Mouse (Mus musculus) kidney, postnatal 0 days (tissue): Measurements from ENCODE around the gene Prr18. TPM values are rescaled to one million over a fixed set of nuclear protein-coding genes. Genes with fewer than 3 reads are reported as not detected.
A peak's percentile ranks its signal among the peaks of the same experiment; 100 is the strongest.

Source experiments
- ATAC-seq: fragments of 200-750 bp; cut with Nextera tagmentation; replicated peaks from 2 replicates; pipeline ENCODE4 v1.8.0; 2017; ENCODE audit warnings: low read depth, moderate number of reproducible peaks, moderate TSS enrichment, moderate library complexity; ENCODE audit not compliant: low FRiP score
- DNase-seq: peaks from one replicate; pipeline ENCODE4 v3.0.0-alpha.2; 2016; ENCODE audit warnings: low spot score
- H3K27ac ChIP-seq: fragments of 300-500 bp; sonication (generic); 2 replicates; pipeline ENCODE4 v1.5.1; 2014; ENCODE audit warnings: mild to moderate bottlenecking
- H3K27me3 ChIP-seq: fragments of 300-500 bp; sonication (generic); 2 replicates; pipeline ENCODE4 v1.6.1; 2014; ENCODE audit warnings: low read length, mixed read lengths; ENCODE audit not compliant: insufficient read depth
- H3K36me3 ChIP-seq: fragments of 300-500 bp; sonication (generic); 2 replicates; pipeline ENCODE4 v1.6.1; 2014; ENCODE audit warnings: low read length, mixed read lengths; ENCODE audit not compliant: insufficient read depth
- H3K4me1 ChIP-seq: fragments of 300-500 bp; sonication (generic); replicated peaks from 2 replicates; pipeline ENCODE4 v1.6.1; 2014; ENCODE audit warnings: antibody characterized with exemption, low read length, mixed read lengths; ENCODE audit not compliant: insufficient read depth
- H3K4me2 ChIP-seq: fragments of 300-500 bp; sonication (generic); 2 replicates; pipeline ENCODE4 v1.6.1; 2014; ENCODE audit warnings: mild to moderate bottlenecking, low read length, moderate library complexity, mixed read lengths
- H3K4me3 ChIP-seq: fragments of 300-500 bp; sonication (generic); replicated peaks from 2 replicates; pipeline ENCODE4 v1.5.1; 2014; ENCODE audit warnings: low read depth, low read length
- H3K9ac ChIP-seq: fragments of 300-500 bp; sonication (generic); 2 replicates; pipeline ENCODE4 v1.6.1; 2014; ENCODE audit warnings: low read depth, low read length
- H3K9me3 ChIP-seq: fragments of 300-500 bp; sonication (generic); replicated peaks from 2 replicates; pipeline ENCODE4 v1.6.1; 2016; ENCODE audit warnings: low read length, inconsistent platforms, mixed read lengths
- CTCF ChIP-seq: IDR thresholded peaks from 2 replicates; pipeline ENCODE4 v1.5.1; 2016; ENCODE audit warnings: antibody characterized with exemption, low read depth, mild to moderate bottlenecking, moderate library complexity
- WGBS: fragments of 180-500 bp; shearing (Covaris S2); extraction: QIAGEN DNeasy Blood & Tissue Kit; methylation state at CpG from one replicate; pipeline ENCODE4 v1.1.7; 2014; 5-methylcytosine and 5-hydroxymethylcytosine counted together
- polyA plus RNA-seq: library from polyadenylated mRNA; unstranded; fragments of >200 nt; fragmentation: Nextera tagmentation; extraction: Ambion mirVana; gene quantifications from 2 replicates; pipeline ENCODE4 v1.2.1, GENCODE M21; 2015

Gene Prr18
- polyA plus RNA-seq, 1 experiment from 2014 or later = 0.28 TPM

DNA sequence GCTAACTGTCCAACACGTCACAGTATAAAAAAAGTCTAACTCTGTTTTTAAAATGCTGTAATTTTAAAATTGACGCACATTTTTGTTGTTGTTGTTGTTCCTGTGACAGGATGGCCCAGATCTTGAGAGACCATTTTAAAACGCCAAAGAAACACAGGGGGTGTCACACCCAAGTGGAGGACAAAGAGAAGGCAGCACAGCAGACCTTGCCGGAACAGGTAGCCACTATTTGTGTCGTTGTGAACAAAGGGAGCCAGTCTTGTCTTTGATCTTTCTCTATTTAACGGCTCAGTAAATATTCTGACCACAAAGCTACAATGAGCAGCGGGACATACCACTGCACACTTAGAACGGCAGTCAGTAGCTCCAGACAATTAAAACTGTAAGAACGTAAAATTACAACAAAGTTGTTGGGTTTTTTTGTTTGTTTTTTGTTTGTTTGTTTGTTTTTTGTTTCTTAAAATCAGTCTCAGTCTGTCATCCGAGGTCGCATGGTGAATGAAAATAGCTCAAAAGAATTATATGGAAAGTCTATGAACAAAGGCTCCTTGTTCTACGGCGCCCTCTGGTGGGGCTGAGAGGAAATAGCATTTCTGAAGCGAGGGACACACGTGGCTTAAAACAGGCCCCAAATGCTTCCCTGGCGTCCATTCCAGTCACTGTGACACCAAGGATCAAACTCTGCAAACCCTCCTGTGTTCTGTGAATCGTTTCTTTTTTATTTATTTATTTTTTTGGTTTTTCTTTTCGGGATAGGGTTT is 35.2 kb downstream of the Prr18 start:
- TF ChIP-seq CTCF = peak; percentile 93
- Histone ChIP-seq H3K9me3 (no peaks in the 10 kb centered on the region), H3K4me2 (peak overlapping the region; percentile 62), H3K4me1 (0 out of 2 replicates have a peak, but pooled peaks cover 4% of the 10 kb centered on the region), H3K4me3 (peak overlapping the region; percentile 25), H3K27me3 (no peaks in the 10 kb centered on the region), H3K36me3 (no peaks in the 10 kb centered on the region), H3K9ac (peak overlapping the region; percentile 29; the same call in 1 of the 2 replicates), H3K27ac (peak overlapping the region; percentile 70)
- DNase-seq (peak; percentile 92), ATAC-seq (peak; percentile 37; the same call in 1 of the 2 replicates)
- WGBS = 1% methylated on average over 18 of the region's 18 CpGs

DNA sequence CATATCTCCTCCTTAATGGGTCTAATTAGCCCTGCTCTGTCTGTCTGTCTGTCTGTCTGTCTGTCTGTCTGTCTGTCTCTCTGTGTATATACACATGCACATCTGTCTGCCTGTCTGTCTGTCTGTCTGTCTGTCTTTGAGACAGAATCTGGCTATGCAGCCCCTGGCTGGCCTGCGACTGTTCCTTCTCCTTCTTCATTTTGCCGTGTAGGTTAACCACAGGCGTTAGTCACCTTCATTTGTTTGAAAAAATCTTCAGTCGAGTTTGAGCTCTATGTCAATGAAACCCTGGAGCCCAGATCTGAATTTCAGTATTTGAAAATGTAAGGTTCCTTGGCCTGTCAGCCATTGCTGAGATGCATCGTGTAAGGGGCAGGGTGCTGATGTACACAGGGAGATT is 40.0 kb downstream of the Prr18 start:
- H3K27me3 ChIP-seq = no peaks in the 10 kb centered on the region
- DNase-seq (no peak), ATAC-seq (no peak)
- no peaks in the 10 kb centered on the region for H3K36me3 ChIP-seq
- 50% methylated on average over 5 of the region's 5 CpGs for WGBS
- no peak overlapping the region for H3K27ac ChIP-seq
- H3K9ac ChIP-seq = no peak overlapping the region
- H3K4me2 ChIP-seq = no peak overlapping the region
- no peak for TF ChIP-seq CTCF
- no peaks in the 10 kb centered on the region for H3K4me1 ChIP-seq
- H3K4me3 ChIP-seq = no peak overlapping the region
- no peaks in the 10 kb centered on the region for H3K9me3 ChIP-seq

DNA sequence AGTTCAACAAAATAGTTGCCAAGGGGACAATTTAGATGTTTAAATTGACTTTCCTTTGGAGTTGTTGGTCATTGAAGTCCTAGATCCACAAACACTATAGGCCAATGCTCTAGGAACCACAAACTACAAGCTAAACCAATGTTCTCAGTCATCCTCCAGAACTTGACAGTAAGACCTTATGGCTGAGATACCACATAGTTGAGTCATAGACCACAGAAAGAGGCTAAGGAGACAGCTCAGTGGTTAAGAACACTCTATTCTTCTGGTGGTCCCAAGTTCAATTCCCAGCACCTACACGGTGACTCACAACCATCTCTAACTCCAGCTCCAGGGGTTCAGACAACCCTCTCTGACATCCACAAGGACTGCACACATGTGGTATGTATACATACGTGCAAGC is 48.2 kb downstream of the Prr18 start:
- H3K4me3 ChIP-seq = no peak overlapping the region
- no peak for TF ChIP-seq CTCF
- 94% methylated on average over 2 of the region's 2 CpGs for WGBS

DNA sequence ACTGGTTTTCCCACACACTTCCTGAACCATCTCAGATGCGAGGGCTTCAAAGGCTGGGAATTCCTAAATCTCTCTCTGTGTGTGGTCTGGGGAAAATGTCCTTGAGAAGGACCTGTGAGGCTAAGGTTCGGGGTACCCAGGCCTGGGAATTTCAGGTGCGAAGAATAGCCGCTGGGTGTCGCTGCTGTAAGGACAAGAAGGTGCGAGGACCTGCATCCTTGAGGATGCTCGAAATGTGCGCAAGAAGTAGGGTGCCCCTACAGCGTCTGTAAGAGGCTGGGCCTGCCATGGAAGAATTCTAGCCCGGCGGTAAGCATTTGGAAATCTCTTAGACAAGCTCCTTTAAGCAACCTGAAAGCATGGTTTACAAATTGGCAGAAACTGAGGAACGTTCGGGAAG is 51.2 kb downstream of the Prr18 start:
- no peak overlapping the region for H3K27ac ChIP-seq
- H3K9me3 ChIP-seq = no peaks in the 10 kb centered on the region
- no peak overlapping the region for H3K4me3 ChIP-seq
- 1% methylated on average over 13 of the region's 13 CpGs for WGBS
- H3K9ac ChIP-seq = no peak overlapping the region
- H3K4me2 ChIP-seq = no peak overlapping the region
- peaks cover 3% of the 10 kb centered on the region; the same call in 1 of the 2 replicates for H3K4me1 ChIP-seq
- DNase-seq = peak; percentile 67
- TF ChIP-seq CTCF = peak; percentile 71
- peaks cover 26% of the 10 kb centered on the region; the same call in 1 of the 2 replicates for H3K27me3 ChIP-seq
- no peaks in the 10 kb centered on the region for H3K36me3 ChIP-seq
- ATAC-seq = no peak

More for the DNA sequence above, 48.2 kb downstream of the Prr18 start:
- Histone ChIP-seq H3K36me3 (no peaks in the 10 kb centered on the region), H3K27me3 (peaks cover 24% of the 10 kb centered on the region; the same call in 1 of the 2 replicates), H3K9ac (no peak overlapping the region), H3K4me2 (no peak overlapping the region), H3K27ac (no peak overlapping the region), H3K4me1 (peaks cover 3% of the 10 kb centered on the region; the same call in 1 of the 2 replicates), H3K9me3 (no peaks in the 10 kb centered on the region)
- no peak for ATAC-seq
- no peak for DNase-seq

DNA sequence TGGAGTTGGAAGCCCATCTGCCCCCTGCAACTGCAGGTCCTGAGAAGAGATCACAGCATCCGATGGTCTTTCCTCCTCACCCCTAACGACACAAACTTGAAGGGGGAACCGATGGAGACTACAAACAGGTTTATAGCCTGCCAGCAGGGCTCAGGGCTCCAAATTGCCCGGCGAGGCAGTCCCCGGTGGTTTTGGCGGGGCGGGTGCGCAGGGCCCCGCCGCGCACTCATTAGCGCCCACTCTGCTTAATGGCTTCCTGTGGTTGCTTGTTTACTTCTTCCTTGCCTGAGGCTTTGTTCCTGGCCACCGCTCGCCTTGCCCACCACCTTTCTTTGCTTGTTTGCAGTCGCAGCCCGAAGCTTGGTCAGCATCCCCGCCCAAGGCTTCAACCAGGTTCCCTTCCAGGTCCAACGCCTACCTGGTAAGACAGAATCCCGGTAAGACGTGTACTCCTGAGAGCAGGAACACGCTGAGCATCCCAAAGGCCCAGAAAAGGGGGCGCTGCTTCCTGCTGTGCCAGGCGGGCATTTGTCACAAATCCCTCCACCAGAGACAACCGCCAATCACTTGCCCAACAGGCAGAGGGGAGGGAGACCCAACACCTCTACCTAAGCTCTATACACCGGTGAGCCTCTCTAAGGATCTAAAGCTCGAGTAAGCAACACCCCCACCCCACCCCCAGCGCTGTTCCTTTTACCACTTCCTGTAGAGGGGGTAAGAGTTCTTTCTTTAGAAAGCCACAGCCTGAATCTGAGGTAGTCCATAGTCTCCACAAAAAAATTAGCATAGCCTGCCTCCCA is 51.9 kb downstream of the Prr18 start:
- ATAC-seq (0 out of 2 replicates have a peak, but pooled peaks have one; percentile 21), DNase-seq (no peak)
- peaks cover 3% of the 10 kb centered on the region; the same call in 1 of the 2 replicates for H3K4me1 ChIP-seq
- H3K4me3 ChIP-seq = peak overlapping the region; percentile 8; the same call in 1 of the 2 replicates
- H3K27me3 ChIP-seq = peaks cover 26% of the 10 kb centered on the region; the same call in 1 of the 2 replicates
- 2% methylated on average over 28 of the region's 28 CpGs for WGBS
- no peaks in the 10 kb centered on the region for H3K36me3 ChIP-seq
- H3K27ac ChIP-seq = no peak overlapping the region
- no peak overlapping the region for H3K9ac ChIP-seq
- no peak for TF ChIP-seq CTCF
- H3K9me3 ChIP-seq = no peaks in the 10 kb centered on the region
- H3K4me2 ChIP-seq = peak overlapping the region; percentile 45

DNA sequence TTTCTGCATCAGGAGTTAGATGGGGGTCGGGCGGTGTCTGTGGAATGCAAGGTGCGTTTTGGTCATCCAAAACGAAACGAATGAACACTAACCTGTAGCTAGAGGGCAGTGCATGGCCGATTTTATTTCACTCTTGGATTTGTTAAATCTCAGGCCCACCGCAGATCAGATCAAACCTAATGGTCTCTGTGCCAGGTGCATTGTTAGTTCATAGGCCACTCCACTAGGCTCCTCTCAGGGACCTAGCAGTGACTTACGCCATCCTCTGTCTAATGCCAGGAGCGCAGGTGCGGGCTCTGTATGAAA is 52.5 kb downstream of the Prr18 start:
- Histone ChIP-seq H3K9me3 (no peaks in the 10 kb centered on the region), H3K27ac (no peak overlapping the region), H3K27me3 (peaks cover 26% of the 10 kb centered on the region; the same call in 1 of the 2 replicates), H3K4me2 (peak overlapping the region; percentile 45; the same call in 1 of the 2 replicates), H3K4me3 (no peak overlapping the region), H3K36me3 (no peaks in the 10 kb centered on the region), H3K9ac (no peak overlapping the region), H3K4me1 (peaks cover 3% of the 10 kb centered on the region; the same call in 1 of the 2 replicates)
- 7% methylated on average over 10 of the region's 10 CpGs for WGBS
- ATAC-seq (0 out of 2 replicates have a peak, but pooled peaks have one; percentile 17), DNase-seq (no peak)
- TF ChIP-seq CTCF = peak; percentile 58
